Comparison of ENCODE assay signal across 8 mouse cellular contexts in genomic region chr6:134219358-134219757, GRCm38 (mm10).
DNase-seq lines count a peak whose midpoint lies in the region; ATAC-seq lines count a peak whose summit lies in the region.

No protein-coding gene starts in this region.

- 66% methylated on average over 6 of the region's 6 CpGs for whole genome bisulfite sequencing in forebrain, embryonic 12.5 days
- WGBS in forebrain, embryonic 11.5 days = 78% methylated on average over 6 of the region's 6 CpGs
- WGBS in neural tube, embryonic 13.5 days = 34% methylated on average over 6 of the region's 6 CpGs
- WGBS in stomach, embryonic 16.5 days = 35% methylated on average over 6 of the region's 6 CpGs

- ATAC-seq in forebrain, embryonic 12.5 days (ENCODE audit: low FRiP score) = 0 out of 2 replicates have a peak, but pooled peaks have one; percentile 17
- no peak for ATAC-seq in forebrain, embryonic 11.5 days (replicated peaks; ENCODE audit: low FRiP score)
- peak; percentile 73; the same call in 1 of the 2 replicates for ATAC-seq in neural tube, embryonic 13.5 days (ENCODE audit: low read depth)
- no peak for ATAC-seq in stomach, embryonic 16.5 days (ENCODE audit: insufficient read depth, low FRiP score)

- no peaks in the 10 kb centered on the region for H3K36me3 ChIP-seq in forebrain, embryonic 12.5 days (replicated peaks)
- H3K36me3 ChIP-seq in forebrain, embryonic 11.5 days (ENCODE audit: control insufficient read depth, insufficient read depth, low read length) = no peaks in the 10 kb centered on the region
- H3K36me3 ChIP-seq in neural tube, embryonic 13.5 days = 0 out of 2 replicates have a peak, but pooled peaks cover 3% of the 10 kb centered on the region
- H3K36me3 ChIP-seq in stomach, embryonic 16.5 days (ENCODE audit: control insufficient read depth, insufficient read depth, low read length) = no peaks in the 10 kb centered on the region

- H3K9ac ChIP-seq in forebrain, embryonic 12.5 days = no peak overlapping the region
- no peak overlapping the region for H3K9ac ChIP-seq in forebrain, embryonic 11.5 days (ENCODE audit: low read length)
- no peak overlapping the region for H3K9ac ChIP-seq in neural tube, embryonic 13.5 days
- H3K9ac ChIP-seq in stomach, embryonic 16.5 days (ENCODE audit: low read length) = peak overlapping the region; percentile 14; the same call in 1 of the 2 replicates

- DNase-seq in forebrain, embryonic 11.5 days (ENCODE audit: low spot score) = no peak
- DNase-seq in neural tube, embryonic 10.5 days (ENCODE audit: extremely low spot score, low spot score) = no peak
- peak; percentile 44 to 50 for DNase-seq in layer of hippocampus, postnatal 36 days
- no peak for DNase-seq in urinary bladder, postnatal 25 days (ENCODE audit: low spot score)
- no peak for DNase-seq in spleen, postnatal 14 days (ENCODE audit: low spot score in 2 of 2)

- no peaks in the 10 kb centered on the region for H3K9me3 ChIP-seq in forebrain, embryonic 12.5 days
- H3K9me3 ChIP-seq in forebrain, embryonic 11.5 days (ENCODE audit: control insufficient read depth, low read length) = no peaks in the 10 kb centered on the region
- H3K9me3 ChIP-seq in neural tube, embryonic 13.5 days = no peaks in the 10 kb centered on the region
- no peaks in the 10 kb centered on the region for H3K9me3 ChIP-seq in stomach, embryonic 16.5 days (replicated peaks; ENCODE audit: control insufficient read depth, low read length)

- peaks cover 14% of the 10 kb centered on the region for H3K4me1 ChIP-seq in forebrain, embryonic 12.5 days
- H3K4me1 ChIP-seq in forebrain, embryonic 11.5 days (replicated peaks; ENCODE audit: control insufficient read depth, insufficient read depth, low read length) = peaks cover 4% of the 10 kb centered on the region; the same call in 1 of the 2 replicates
- peaks cover 24% of the 10 kb centered on the region for H3K4me1 ChIP-seq in neural tube, embryonic 13.5 days (replicated peaks)
- peaks cover 31% of the 10 kb centered on the region for H3K4me1 ChIP-seq in stomach, embryonic 16.5 days (ENCODE audit: control insufficient read depth, insufficient read depth, low read length)

- H3K27me3 ChIP-seq in forebrain, embryonic 12.5 days = no peaks in the 10 kb centered on the region
- H3K27me3 ChIP-seq in forebrain, embryonic 11.5 days (ENCODE audit: control insufficient read depth, insufficient read depth, low read length) = no peaks in the 10 kb centered on the region
- H3K27me3 ChIP-seq in neural tube, embryonic 13.5 days = no peaks in the 10 kb centered on the region
- H3K27me3 ChIP-seq in stomach, embryonic 16.5 days (ENCODE audit: control insufficient read depth, insufficient read depth, low read length) = no peaks in the 10 kb centered on the region

- no peak overlapping the region for H3K4me3 ChIP-seq in forebrain, embryonic 12.5 days (replicated peaks)
- H3K4me3 ChIP-seq in forebrain, embryonic 11.5 days (ENCODE audit: low read depth, low read length) = no peak overlapping the region
- H3K4me3 ChIP-seq in neural tube, embryonic 13.5 days = no peak overlapping the region
- H3K4me3 ChIP-seq in stomach, embryonic 16.5 days (replicated peaks; ENCODE audit: low read length) = no peak overlapping the region

- no peak overlapping the region for H3K27ac ChIP-seq in forebrain, embryonic 12.5 days
- no peak overlapping the region for H3K27ac ChIP-seq in forebrain, embryonic 11.5 days (ENCODE audit: low read depth, low read length)
- H3K27ac ChIP-seq in neural tube, embryonic 13.5 days (replicated peaks) = no peak overlapping the region; the same call in 1 of the 2 replicates
- peak overlapping the region; percentile 41; the same call in 1 of the 2 replicates for H3K27ac ChIP-seq in stomach, embryonic 16.5 days (ENCODE audit: low read length)

- H3K4me2 ChIP-seq in forebrain, embryonic 12.5 days = no peak overlapping the region
- no peak overlapping the region for H3K4me2 ChIP-seq in forebrain, embryonic 11.5 days (ENCODE audit: low read depth, low read length, severe bottlenecking)
- no peak overlapping the region for H3K4me2 ChIP-seq in neural tube, embryonic 13.5 days
- H3K4me2 ChIP-seq in stomach, embryonic 16.5 days (ENCODE audit: low read depth, low read length) = peak overlapping the region; percentile 7; the same call in 1 of the 2 replicates

Comparison
In these comparisons a context has a peak if more than half of its experiments do, and no peak if none do; other contexts are left out.
1. ATAC-seq: peak in forebrain, embryonic 12.5 days (single experiment) and neural tube, embryonic 13.5 days (single experiment); none in forebrain, embryonic 11.5 days (single experiment) and stomach, embryonic 16.5 days (single experiment).
2. DNase-seq: peak in layer of hippocampus, postnatal 36 days (2 of 2); none in forebrain, embryonic 11.5 days (single experiment), neural tube, embryonic 10.5 days (single experiment), urinary bladder, postnatal 25 days (single experiment) and spleen, postnatal 14 days (0 of 2).